Mouse (Mus musculus) liver, postnatal 0 days (tissue): ENCODE measurements at regions not wholly inside any gene's neighbourhood (a gene's known extent, or its start where the extent isn't known, plus 50 kb on each side); places are given as distances from the start of the nearest gene placed in this dataset.

ENCODE experiments used
- ATAC-seq: fragments of 200-750 bp; cut with Nextera tagmentation; 2 replicates; pipeline ENCODE4 v1.8.0; 2017; ENCODE audit warnings: mild to moderate bottlenecking, moderate library complexity
- DNase-seq: peaks from one replicate; pipeline ENCODE4 v3.0.0-alpha.2; 2016
- H3K27ac ChIP-seq: fragments of 300-500 bp; sonication (generic); 2 replicates; pipeline ENCODE4 v1.5.1; 2014; ENCODE audit warnings: antibody characterized with exemption, moderate library complexity, mild to moderate bottlenecking, low read depth
- H3K27me3 ChIP-seq: fragments of 300-500 bp; sonication (generic); 2 replicates; pipeline ENCODE4 v1.6.1; 2014; ENCODE audit warnings: low read length, control low read depth, mixed read lengths; ENCODE audit not compliant: insufficient read depth
- H3K36me3 ChIP-seq: fragments of 300-500 bp; sonication (generic); replicated peaks from 2 replicates; pipeline ENCODE4 v1.6.1; 2014; ENCODE audit warnings: mild to moderate bottlenecking, control low read depth, low read length, moderate library complexity, mixed read lengths; ENCODE audit not compliant: insufficient read depth
- H3K4me1 ChIP-seq: fragments of 300-500 bp; sonication (generic); 2 replicates; pipeline ENCODE4 v1.6.1; 2014; ENCODE audit warnings: antibody characterized with exemption, mild to moderate bottlenecking, control low read depth; ENCODE audit not compliant: insufficient read depth
- H3K4me2 ChIP-seq: fragments of 300-500 bp; sonication (generic); 2 replicates; pipeline ENCODE4 v1.6.1; 2014; ENCODE audit warnings: low read depth, mild to moderate bottlenecking, low read length, moderate library complexity, mixed read lengths
- H3K4me3 ChIP-seq: fragments of 300-500 bp; sonication (generic); 2 replicates; pipeline ENCODE4 v1.5.1; 2014; ENCODE audit warnings: low read depth, low read length
- H3K9ac ChIP-seq: fragments of 300-500 bp; sonication (generic); replicated peaks from 2 replicates; pipeline ENCODE4 v1.6.1; 2014; ENCODE audit warnings: mild to moderate bottlenecking, moderate library complexity
- H3K9me3 ChIP-seq: fragments of 300-500 bp; sonication (generic); 2 replicates; pipeline ENCODE4 v1.6.1; 2016; ENCODE audit warnings: mild to moderate bottlenecking, control low read depth, low read length, mixed read lengths
- CTCF ChIP-seq: sonication (generic); IDR thresholded peaks from 2 replicates; pipeline ENCODE4 v1.5.1; 2016; ENCODE audit warnings: antibody characterized with exemption, low read depth
- EP300 ChIP-seq: IDR thresholded peaks from 2 replicates; pipeline ENCODE4 v1.6.1; 2016; ENCODE audit warnings: antibody characterized with exemption, low read depth, mild to moderate bottlenecking
- WGBS: fragments of 180-500 bp; shearing (Covaris S2); extraction: QIAGEN DNeasy Blood & Tissue Kit; methylation state at CpG from one replicate; pipeline ENCODE4 v1.1.7; 2014; ENCODE audit not compliant: insufficient replicate concordance; 5-methylcytosine and 5-hydroxymethylcytosine counted together

DNA sequence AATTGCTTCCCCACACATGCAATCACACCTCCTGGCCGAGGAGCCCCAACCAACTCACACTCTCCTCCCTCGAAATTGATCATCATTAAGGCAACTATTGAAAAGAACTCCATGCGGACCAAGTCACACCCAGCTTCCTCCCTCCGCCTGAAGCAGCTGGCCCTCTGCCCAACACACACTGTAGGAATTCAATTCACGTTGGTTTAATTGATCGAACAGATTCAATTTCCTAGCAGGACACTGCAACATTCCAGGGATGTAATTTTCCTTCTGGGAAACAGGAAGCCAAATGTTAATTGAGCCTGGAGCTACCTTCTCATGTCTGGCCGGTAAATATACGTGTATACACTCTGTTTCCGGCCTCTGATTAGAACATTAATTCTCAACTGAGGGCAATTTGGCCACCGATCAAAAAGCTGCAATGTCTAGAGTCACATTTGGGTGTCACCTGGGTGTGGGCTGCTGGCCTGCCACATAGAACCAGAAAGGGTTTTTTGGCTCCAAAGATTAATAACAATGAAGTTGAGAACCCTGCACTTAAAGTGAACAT, 500.7 kb upstream of the Tmem132c start:
- Histone ChIP-seq H3K9ac (no peak overlapping the region), H3K4me3 (no peak overlapping the region), H3K4me1 (no peaks in the 10 kb centered on the region), H3K4me2 (no peak overlapping the region), H3K9me3 (no peaks in the 10 kb centered on the region), H3K27ac (no peak overlapping the region), H3K27me3 (no peaks in the 10 kb centered on the region), H3K36me3 (no peaks in the 10 kb centered on the region)
- WGBS, result 60% methylated on average over 10 of the region's 10 CpGs
- ATAC-seq, result no peak
- DNase-seq, result no peak
- no peak for TF ChIP-seq CTCF
- no peak for TF ChIP-seq EP300

DNA sequence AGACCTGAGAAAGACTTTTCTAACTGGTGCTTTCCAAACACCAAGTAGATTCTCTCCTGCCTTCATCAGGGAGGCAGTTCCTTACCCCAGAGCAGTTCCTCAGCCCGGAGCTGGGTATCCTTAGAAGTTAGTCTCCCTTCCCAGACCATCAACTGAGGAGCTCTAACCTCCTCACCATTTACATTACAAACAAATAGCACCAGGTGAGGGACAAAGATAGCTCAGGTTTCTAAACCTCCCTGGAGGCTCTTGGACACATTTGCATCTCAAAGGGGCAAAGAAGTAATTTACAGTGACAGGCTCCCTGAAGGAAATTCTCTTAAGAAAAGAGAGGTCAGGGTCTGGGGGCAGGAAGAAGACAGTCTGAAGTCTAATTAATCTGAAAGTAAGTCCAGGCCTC, 486.5 kb upstream of the Tmem132c start:
- H3K36me3 ChIP-seq, result no peaks in the 10 kb centered on the region
- no peak overlapping the region for H3K27ac ChIP-seq
- H3K4me3 ChIP-seq, result no peak overlapping the region
- 22% methylated on average over 1 of the region's 1 CpGs for WGBS
- no peaks in the 10 kb centered on the region for H3K9me3 ChIP-seq
- TF ChIP-seq EP300 (no peak), CTCF (no peak)
- ATAC-seq (no peak), DNase-seq (no peak)
- H3K9ac ChIP-seq, result no peak overlapping the region
- H3K27me3 ChIP-seq, result no peaks in the 10 kb centered on the region
- no peak overlapping the region for H3K4me2 ChIP-seq
- no peaks in the 10 kb centered on the region for H3K4me1 ChIP-seq

DNA sequence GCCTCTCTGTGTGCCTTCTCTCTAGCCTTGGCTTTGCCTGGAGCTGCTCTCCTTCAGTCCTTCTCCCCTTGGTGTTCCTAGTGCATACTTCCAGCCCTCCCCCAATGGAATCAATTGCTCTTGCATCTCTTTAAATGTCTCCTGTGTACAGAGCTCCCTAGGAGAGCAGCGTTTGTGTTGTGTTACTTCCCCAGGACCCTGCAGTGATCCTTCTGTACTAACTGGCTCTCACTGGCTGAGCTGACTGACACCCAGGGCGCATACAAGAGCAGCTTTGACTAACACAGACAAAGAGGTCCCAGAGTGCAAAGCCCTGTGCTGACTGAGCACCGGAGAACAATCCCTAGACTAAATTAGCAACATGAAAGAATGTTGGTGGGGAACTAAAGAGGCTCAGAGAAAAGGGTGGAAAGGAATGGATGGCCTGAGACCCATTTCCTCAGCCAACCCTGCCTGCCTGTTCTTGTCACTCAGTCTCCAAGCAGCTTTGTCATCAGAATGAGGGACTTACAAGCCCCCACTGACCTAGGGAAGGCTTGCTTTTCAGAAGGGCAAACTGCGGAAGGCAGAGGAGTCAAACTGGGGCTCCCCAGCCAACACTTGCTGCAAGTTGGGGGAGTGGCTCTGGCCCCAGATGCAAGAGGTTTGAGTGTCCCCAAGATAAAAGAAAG, 476.4 kb upstream of the Tmem132c start:
- WGBS, result 21% methylated on average over 4 of the region's 4 CpGs
- ATAC-seq, result no peak

DNA sequence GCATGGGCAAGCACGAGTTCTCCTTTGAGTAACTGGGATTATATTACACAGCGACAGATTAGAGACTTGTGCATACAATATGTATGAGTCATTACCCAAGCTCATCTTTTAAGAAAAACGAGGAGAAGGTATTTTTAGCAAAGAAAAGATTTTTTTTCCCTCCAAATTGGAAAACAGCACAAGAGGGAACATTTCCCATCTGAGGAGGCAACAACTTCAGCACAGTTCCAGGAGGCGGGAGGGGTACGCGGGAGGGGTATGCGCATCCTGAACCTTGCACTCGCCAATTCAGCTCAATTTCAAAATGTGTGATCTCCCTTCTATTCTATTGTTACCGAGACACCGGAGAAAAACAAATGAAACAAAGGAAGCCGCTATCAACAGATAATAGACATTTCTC, 472.6 kb upstream of the Tmem132c start:
- no peaks in the 10 kb centered on the region for H3K36me3 ChIP-seq
- H3K4me1 ChIP-seq, result no peaks in the 10 kb centered on the region
- no peak overlapping the region for H3K9ac ChIP-seq
- no peak for DNase-seq
- no peak overlapping the region for H3K4me3 ChIP-seq
- H3K27ac ChIP-seq, result no peak overlapping the region
- no peak overlapping the region for H3K4me2 ChIP-seq
- H3K9me3 ChIP-seq, result no peaks in the 10 kb centered on the region
- no peak for ATAC-seq
- 29% methylated on average over 11 of the region's 11 CpGs for WGBS
- H3K27me3 ChIP-seq, result no peaks in the 10 kb centered on the region
- TF ChIP-seq EP300, result no peak
- TF ChIP-seq CTCF, result no peak

More for the DNA sequence above, 476.4 kb upstream of the Tmem132c start:
- no peak for DNase-seq
- H3K4me3 ChIP-seq, result no peak overlapping the region
- H3K4me2 ChIP-seq, result no peak overlapping the region
- no peak overlapping the region for H3K27ac ChIP-seq
- H3K36me3 ChIP-seq, result no peaks in the 10 kb centered on the region
- no peak for TF ChIP-seq EP300
- no peak for TF ChIP-seq CTCF
- no peaks in the 10 kb centered on the region for H3K4me1 ChIP-seq
- H3K27me3 ChIP-seq, result no peaks in the 10 kb centered on the region
- no peaks in the 10 kb centered on the region for H3K9me3 ChIP-seq
- H3K9ac ChIP-seq, result no peak overlapping the region

DNA sequence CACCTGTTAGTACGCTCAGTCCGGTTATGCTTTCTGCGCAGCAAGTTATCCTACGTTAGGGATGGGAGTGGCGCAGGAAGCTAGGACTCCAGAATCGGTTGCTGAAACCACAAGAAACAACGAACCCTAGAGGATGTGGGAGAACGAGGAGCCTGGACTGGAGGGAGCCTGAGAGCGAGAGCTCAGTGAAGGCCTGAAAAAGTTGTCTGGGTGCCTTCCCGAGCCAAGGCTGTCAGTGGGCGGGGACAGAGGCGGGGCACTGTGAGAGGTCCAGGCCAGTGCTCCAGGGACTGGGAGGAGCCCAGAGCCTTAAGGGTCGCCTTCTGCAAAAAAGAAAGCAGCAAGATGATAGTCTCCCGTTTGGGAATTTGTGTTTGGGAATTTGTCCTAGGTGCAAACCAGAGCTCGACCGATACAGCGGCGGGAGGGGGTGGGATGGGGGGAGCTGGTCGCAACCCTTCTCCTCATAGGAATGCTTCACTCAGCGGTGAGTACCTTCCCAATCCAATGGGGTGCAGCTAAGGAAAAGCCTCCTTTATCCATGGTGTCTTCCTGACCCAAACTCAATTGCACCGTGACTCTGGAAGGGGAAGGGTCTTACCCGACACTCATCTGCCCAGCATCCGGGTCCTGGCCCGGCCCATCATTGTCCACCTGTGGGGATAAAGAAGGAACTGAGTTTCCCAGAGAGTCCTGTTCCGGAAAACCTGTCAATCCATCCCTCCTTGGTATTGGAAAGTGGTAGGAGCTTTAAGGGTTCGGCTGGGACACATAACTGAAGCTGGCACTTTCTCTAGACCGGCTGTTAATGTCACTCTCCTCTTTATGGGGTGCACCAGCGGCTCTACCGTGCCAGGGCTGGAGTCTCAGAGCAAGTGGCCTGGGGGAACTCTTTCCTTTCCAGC, 453.6 kb upstream of the Tmem132c start:
- Histone ChIP-seq H3K9me3 (no peaks in the 10 kb centered on the region), H3K9ac (no peak overlapping the region), H3K27me3 (no peaks in the 10 kb centered on the region), H3K36me3 (no peaks in the 10 kb centered on the region), H3K4me1 (no peaks in the 10 kb centered on the region), H3K27ac (no peak overlapping the region), H3K4me2 (peak overlapping the region; percentile 38), H3K4me3 (no peak overlapping the region)
- TF ChIP-seq EP300 (no peak), CTCF (no peak)
- 6% methylated on average over 29 of the region's 29 CpGs for WGBS
- peak; percentile 32 for DNase-seq
- no peak for ATAC-seq

- TF ChIP-seq EP300, result no peak
- no peak for TF ChIP-seq CTCF
- no peaks in the 10 kb centered on the region for H3K27me3 ChIP-seq
- H3K9ac ChIP-seq, result no peak overlapping the region
- H3K4me3 ChIP-seq, result no peak overlapping the region
- H3K4me1 ChIP-seq, result no peaks in the 10 kb centered on the region
- ATAC-seq (no peak), DNase-seq (no peak)
- H3K27ac ChIP-seq, result no peak overlapping the region
- no peaks in the 10 kb centered on the region for H3K36me3 ChIP-seq
- H3K4me2 ChIP-seq, result no peak overlapping the region
- H3K9me3 ChIP-seq, result 0 out of 2 replicates have a peak, but pooled peaks cover 2% of the 10 kb centered on the region
- WGBS, result 84% methylated on average over 8 of the region's 8 CpGs
These were observed 441.8 kb upstream of the Tmem132c start for GRCm38 (mm10) chr5:126799698-126800279.
